Mouse (Mus musculus): ENCODE results near the gene Frmpd1. TPM values are rescaled to one million over a fixed set of nuclear protein-coding genes. Genes with fewer than 3 reads are reported as not detected.

Frmpd1 gene
- polyA plus RNA-seq, 1 experiment, result 2.2 TPM

DNA sequence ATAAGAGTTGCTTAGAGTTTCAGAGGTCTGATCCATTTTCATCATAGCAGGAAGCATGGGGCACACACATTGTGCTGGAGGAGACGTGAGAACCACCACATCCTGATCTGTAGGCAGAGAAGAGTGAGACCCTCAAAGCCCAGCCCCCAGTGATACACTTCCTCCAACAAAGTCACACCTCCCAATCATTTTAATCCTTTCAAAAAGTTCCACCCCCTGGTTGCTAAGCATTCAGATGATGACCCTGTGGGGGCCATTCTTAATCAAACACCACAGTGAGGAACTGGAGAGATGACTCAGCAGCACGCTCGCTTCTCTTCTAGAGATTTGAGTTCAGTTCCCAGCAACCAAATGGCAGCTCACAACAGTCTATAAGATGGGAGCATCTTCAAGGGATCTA lies 147.8 kb downstream of the Frmpd1 start:
- TF ChIP-seq CTCF (IDR thresholded peaks at IDR 0.05; ENCODE audit: borderline replicate concordance, extremely low read depth, insufficient read depth, insufficient read length) (no peak), POLR2A (IDR thresholded peaks at IDR 0.05; ENCODE audit: borderline replicate concordance, extremely low read depth, insufficient read depth, insufficient read length, poor library complexity, severe bottlenecking) (no peak)

More for the DNA sequence above, 147.8 kb downstream of the Frmpd1 start:
- no peak for DNase-seq (ENCODE audit: low read depth)

Other genes starting within 250 kb of the Frmpd1 start
- gene Grhpr, start 203.5 kb upstream of the Frmpd1 start, polyA plus RNA-seq (2012; rRNA removed), result 18.7 and 20.0 TPM in 2 replicates
- 36.2 and 44.4 TPM in 2 replicates for gene Zbtb5, start 172.5 kb upstream of the Frmpd1 start, polyA plus RNA-seq (2012; rRNA removed)
- 18.6 and 18.7 TPM in 2 replicates for gene Polr1e, start 166.3 kb upstream of the Frmpd1 start, polyA plus RNA-seq (2012; rRNA removed)
- 29.8 and 36.7 TPM in 2 replicates for gene Fbxo10, start 100.3 kb upstream of the Frmpd1 start, polyA plus RNA-seq (2012; rRNA removed)
- 112 and 144 TPM in 2 replicates for gene Tomm5, start 76.8 kb upstream of the Frmpd1 start, polyA plus RNA-seq (2012; rRNA removed)
- 11.8 and 13.6 TPM in 2 replicates for gene Trmt10b, start 112.3 kb downstream of the Frmpd1 start, polyA plus RNA-seq (2012; rRNA removed)
- gene Dcaf10, start 157.2 kb downstream of the Frmpd1 start, polyA plus RNA-seq (2012; rRNA removed), result 13.2 and 13.3 TPM in 2 replicates
- 32.3 and 38.4 TPM in 2 replicates for gene Exosc3, start 157.9 kb downstream of the Frmpd1 start, polyA plus RNA-seq (2012; rRNA removed)
- gene Slc25a51, start 223.9 kb downstream of the Frmpd1 start, polyA plus RNA-seq (2012; rRNA removed), result 130 and 146 TPM in 2 replicates